Mouse (Mus musculus): ENCODE results near the gene Rars.

Rars gene

GRCm38 (mm10) chr11:35769746-35770437 lies 64.4 kb downstream of the Rars start:
- no peak for DNase-seq (ENCODE audit: low spot score)

GRCm38 (mm10) chr11:35769188-35769745 lies 65.0 kb downstream of the Rars start, which contains the start of gene Pank3:
Pank3 (plus strand) TSS chr11:35769484.
- peak; percentile 99 for DNase-seq (ENCODE audit: low spot score)

- no peak for DNase-seq (ENCODE audit: low spot score)
Measured at GRCm38 (mm10) chr11:35766845-35767244, 67.5 kb downstream of the Rars start.

- DNase-seq (ENCODE audit: low spot score): no peak
Measured at GRCm38 (mm10) chr11:35760627-35761003, 73.7 kb downstream of the Rars start.

- peak; percentile 70 for DNase-seq (ENCODE audit: low spot score)
Measured at GRCm38 (mm10) chr11:35760001-35760626, 74.2 kb downstream of the Rars start.

Data from testis, postnatal 14 days (tissue).